In genomic region chr5:91073626-91074025, GRCm38 (mm10) we compare ENCODE assay signal across 26 mouse cellular contexts. TPM values are rescaled to one million over a fixed set of nuclear protein-coding genes. Genes with fewer than 3 reads are reported as not detected.
DNase-seq lines count a peak whose midpoint lies in the region; ATAC-seq and TF ChIP-seq lines count a peak whose summit lies in the region.
"Had no signal": no experiment of that assay in that cellular context is flagged by ENCODE, and none has a peak within 500 bp of the region (broad histone marks: within the 10 kb centered on the region; RNA-seq: fewer than 3 reads in every experiment).

No protein-coding gene starts in this region.

- H3K4me1 ChIP-seq in heart, embryonic 14.5 days (ENCODE audit: control insufficient read depth in 2 of 2, insufficient read depth in 2 of 2, low read length in 2 of 2): peaks cover 3 to 4% of the 10 kb centered on the region in 2 experiments; a peak in 1 of 4 replicates
- no peaks in the 10 kb centered on the region for H3K4me1 ChIP-seq in intestine, postnatal 0 days (replicated peaks; ENCODE audit: control insufficient read depth, insufficient read depth, low read length)
- H3K4me1 ChIP-seq in hindbrain, embryonic 10.5 days (replicated peaks): peaks cover 8% of the 10 kb centered on the region
- H3K4me1 ChIP-seq: liver, embryonic 15.5 days had no signal

- H3K4me2 ChIP-seq in heart, embryonic 14.5 days (ENCODE audit: low read length): peak overlapping the region; percentile 92
- H3K4me2 ChIP-seq in intestine, postnatal 0 days (replicated peaks; ENCODE audit: low read depth): peak overlapping the region; percentile 66
- H3K4me2 ChIP-seq: liver, embryonic 15.5 days had no signal

- no peak for ATAC-seq in heart, embryonic 14.5 days (ENCODE audit: insufficient number of reproducible peaks, insufficient read depth, low FRiP score, low read depth)
- ATAC-seq in intestine, postnatal 0 days: no peak
- ATAC-seq in megakaryocyte, adult 5-6 weeks (ENCODE audit: poor library complexity, severe bottlenecking): no peak
- ATAC-seq: CD4-positive, CD25-positive, alpha-beta regulatory T cell, adult 4 months; midbrain, embryonic 16.5 days had no signal

- 52% methylated on average over 8 of the region's 8 CpGs for WGBS in heart, embryonic 14.5 days
- 73% methylated on average over 8 of the region's 8 CpGs for whole genome bisulfite sequencing in intestine, postnatal 0 days
- WGBS in hindbrain, embryonic 10.5 days: 87% methylated on average over 8 of the region's 8 CpGs

- no peak overlapping the region; the same call in 1 of the 2 replicates for H3K9ac ChIP-seq in heart, embryonic 14.5 days (ENCODE audit: low read length)
- no peak overlapping the region for H3K9ac ChIP-seq in intestine, postnatal 0 days (ENCODE audit: low read depth, low read length)
- H3K9ac ChIP-seq: forebrain, postnatal 0 days; hindbrain, embryonic 15.5 days; liver, embryonic 15.5 days had no signal

- intact Hi-C loops in left cerebral cortex, postnatal 36 days (cut with DNase I): no loop called here

- H3K27ac ChIP-seq in heart, embryonic 14.5 days (replicated peaks in 1 of 2; ENCODE audit: control insufficient read depth in 1 of 2, insufficient read depth in 1 of 2, low read depth in 2 of 2, low read length in 2 of 2): peak overlapping the region; percentile 19 to 33; a peak in 2 of 4 replicates
- no peak overlapping the region for H3K27ac ChIP-seq in intestine, postnatal 0 days (ENCODE audit: low read depth, low read length)
- H3K27ac ChIP-seq in hindbrain, embryonic 10.5 days: no peak overlapping the region
- H3K27ac ChIP-seq: hindbrain, embryonic 15.5 days; liver, embryonic 15.5 days had no signal

- H3K4me3 ChIP-seq in heart, embryonic 14.5 days (ENCODE audit: control insufficient read depth in 1 of 2, insufficient read depth in 1 of 2, low read depth in 1 of 2, low read length in 2 of 2): peak overlapping the region in 1 of 2 experiments; percentile 47; a peak in 2 of 4 replicates
- H3K4me3 ChIP-seq in intestine, postnatal 0 days (ENCODE audit: low read depth, low read length): 0 out of 2 replicates have a peak overlapping the region, but pooled peaks have one; percentile 32
- H3K4me3 ChIP-seq in hindbrain, embryonic 10.5 days: no peak overlapping the region

- DNase-seq in heart, adult 9 months (ENCODE audit: low spot score in 2 of 2): no peak
- DNase-seq in 3T3-L1 (ENCODE audit: low read depth, low spot score) (peak; percentile 65), adipocyte (ENCODE audit: low spot score) (peak; percentile 18)
- no peak for DNase-seq in left cerebral cortex, postnatal 36 days (ENCODE audit: low spot score in 2 of 2)
- DNase-seq in hindbrain, embryonic 10.5 days (ENCODE audit: low spot score): no peak
- DNase-seq: adrenal gland, postnatal 10 days; cerebellum, adult 11 months; cerebellum, postnatal 14 days; forebrain, postnatal 0 days; kidney, adult 8-10 months; kidney, postnatal 36 days; layer of hippocampus, adult 9-11 months; right cerebral cortex, adult 18-20 months; thymus, postnatal 25 days had no signal

- no peaks in the 10 kb centered on the region for H3K36me3 ChIP-seq in heart, embryonic 14.5 days (ENCODE audit: control insufficient read depth, insufficient read depth, low read length)
- H3K36me3 ChIP-seq in intestine, postnatal 0 days (ENCODE audit: control insufficient read depth, insufficient read depth): no peaks in the 10 kb centered on the region
- H3K36me3 ChIP-seq in hindbrain, embryonic 10.5 days: no peaks in the 10 kb centered on the region
- H3K36me3 ChIP-seq: G1E; hindbrain, embryonic 15.5 days; liver, embryonic 15.5 days had no signal

- no peaks in the 10 kb centered on the region for H3K9me3 ChIP-seq in heart, embryonic 14.5 days (ENCODE audit: control insufficient read depth, low read length)
- no peaks in the 10 kb centered on the region for H3K9me3 ChIP-seq in intestine, postnatal 0 days (ENCODE audit: control insufficient read depth)
- H3K9me3 ChIP-seq in hindbrain, embryonic 10.5 days: no peaks in the 10 kb centered on the region
- H3K9me3 ChIP-seq: G1E; hindbrain, embryonic 15.5 days; liver, embryonic 15.5 days had no signal

- TF ChIP-seq CTCF in intestine, postnatal 0 days (IDR thresholded peaks at IDR 0.05; ENCODE audit: low read depth): no peak

- H3K27me3 ChIP-seq in heart, embryonic 14.5 days (ENCODE audit: control insufficient read depth, insufficient read depth, low read length): no peaks in the 10 kb centered on the region
- H3K27me3 ChIP-seq in intestine, postnatal 0 days (replicated peaks; ENCODE audit: control insufficient read depth, insufficient read depth, low read length): no peaks in the 10 kb centered on the region; the same call in 1 of the 2 replicates
- H3K27me3 ChIP-seq in hindbrain, embryonic 10.5 days (ENCODE audit: insufficient read depth, poor library complexity, severe bottlenecking): peaks cover 28% of the 10 kb centered on the region

RNA-seq across cellular contexts. Expression of gene Ereg, which starts 0.8 kb away (rescaled TPM):
- polyA plus RNA-seq in heart, embryonic 14.5 days (2014; fragmentation: Nextera tagmentation; extraction: Ambion mirVana): 0.19 TPM in 1 of 2 replicates, not detected in the other
- 1.4 and 2.0 TPM in 2 replicates for polyA plus RNA-seq in intestine, postnatal 0 days (2015; fragmentation: Nextera tagmentation; extraction: Ambion mirVana)
- total RNA-seq in megakaryocyte, adult 5-6 weeks (2015): not detected in 2 replicates
- total RNA-seq in megakaryocyte, adult 5-6 weeks (2017): not detected in 2 replicates
- not detected for total RNA-seq in left cerebral cortex, postnatal 36 days (2021)
- not detected in 2 replicates for polyA plus RNA-seq in hindbrain, embryonic 10.5 days (2016; fragmentation: Nextera tagmentation; extraction: Ambion mirVana)
- total RNA-seq: G1E; gastrocnemius, adult 18-20 months; heart, adult 18-20 months; megakaryocyte-erythroid progenitor cell, adult 5-6 weeks had no signal
- polyA plus RNA-seq: CD4-positive, CD25-positive, alpha-beta regulatory T cell, adult 4 months; forebrain, postnatal 0 days; G1E; midbrain, embryonic 16.5 days; spleen, adult 2 months had no signal

RNA-seq across cellular contexts. Expression of gene Epgn, which starts 46.4 kb away (rescaled TPM):
- 0.26 TPM in 1 of 2 replicates, not detected in the other for polyA plus RNA-seq in heart, embryonic 14.5 days (2014; fragmentation: Nextera tagmentation; extraction: Ambion mirVana)
- 0.12 TPM in 1 of 2 replicates, not detected in the other for polyA plus RNA-seq in intestine, postnatal 0 days (2015; fragmentation: Nextera tagmentation; extraction: Ambion mirVana)
- total RNA-seq in megakaryocyte, adult 5-6 weeks (2015): not detected in 2 replicates
- total RNA-seq in megakaryocyte, adult 5-6 weeks (2017): not detected in 2 replicates
- under 1 TPM in 1 of 2 experiments, not detected in 1; 0.23 TPM for total RNA-seq in left cerebral cortex, postnatal 36 days (2021)
- polyA plus RNA-seq in hindbrain, embryonic 10.5 days (2016; fragmentation: Nextera tagmentation; extraction: Ambion mirVana): 0.08 TPM in 1 of 2 replicates, not detected in the other
- total RNA-seq: adrenal gland, postnatal 10 days; megakaryocyte-erythroid progenitor cell, adult 5-6 weeks had no signal
- polyA plus RNA-seq: CD4-positive, CD25-positive, alpha-beta regulatory T cell, adult 4 months; G1E; spleen, adult 2 months had no signal

Comparison
In these comparisons a context has a peak if more than half of its experiments do, and no peak if none do; other contexts are left out.
1. H3K27ac ChIP-seq: peak in heart, embryonic 14.5 days (2 of 2); none in intestine, postnatal 0 days (single experiment) and hindbrain, embryonic 10.5 days (single experiment).
2. DNase-seq: peak in 3T3-L1 (single experiment) and adipocyte (single experiment); none in heart, adult 9 months (0 of 2), left cerebral cortex, postnatal 36 days (0 of 2) and hindbrain, embryonic 10.5 days (single experiment).